Mouse (Mus musculus): ENCODE measurements around the gene Wars2.

GRCm38 (mm10) chr3:99140940-99141854 is at the start of gene Wars2:
- TF ChIP-seq CTCF (conservative IDR thresholded peaks at IDR 0.05; ENCODE audit: low read length) (no peak), NANOG (IDR thresholded peaks at IDR 0.05; ENCODE audit: borderline replicate concordance, low read length) (no peak), POU5F1 (IDR thresholded peaks at IDR 0.05; ENCODE audit: borderline replicate concordance, low read length) (no peak)

All from E14TG2a.4 (cell line).